Mouse (Mus musculus) forebrain, embryonic 14.5 days (tissue): ENCODE data around the gene Il1rapl1. TPM values are rescaled to one million over a fixed set of nuclear protein-coding genes. Genes with fewer than 3 reads are reported as not detected.

ENCODE experiments used
- ATAC-seq: fragments of 200-750 bp; cut with Nextera tagmentation; 2 replicates; pipeline ENCODE4 v1.8.0; 2017; ENCODE audit warnings: mild to moderate bottlenecking, moderate library complexity
- DNase-seq: peaks from one replicate; pipeline ENCODE4 v3.0.0-alpha.2; 2015; ENCODE audit warnings: low spot score
- H3K27ac ChIP-seq: fragments of 300-500 bp; sonication (generic); 2 replicates; pipeline ENCODE4 v1.5.1; 2014; ENCODE audit warnings: low read depth, mild to moderate bottlenecking, control low read depth, low read length, moderate library complexity
- H3K27me3 ChIP-seq: fragments of 300-500 bp; sonication (generic); replicated peaks from 2 replicates; pipeline ENCODE4 v1.6.1; 2014; ENCODE audit warnings: low read length, control low read depth, mixed read lengths; ENCODE audit not compliant: control insufficient read depth, insufficient read depth
- H3K36me3 ChIP-seq: fragments of 300-500 bp; sonication (generic); 2 replicates; pipeline ENCODE4 v1.6.1; 2014; ENCODE audit warnings: low read length, control low read depth; ENCODE audit not compliant: control insufficient read depth, insufficient read depth
- H3K4me1 ChIP-seq: fragments of 300-500 bp; sonication (generic); 2 replicates; pipeline ENCODE4 v1.6.1; 2014; ENCODE audit warnings: antibody characterized with exemption, low read length, control low read depth; ENCODE audit not compliant: control insufficient read depth, insufficient read depth
- H3K4me2 ChIP-seq: fragments of 300-500 bp; sonication (generic); 2 replicates; pipeline ENCODE4 v1.6.1; 2014; ENCODE audit warnings: mild to moderate bottlenecking, control low read depth, low read length
- H3K4me3 ChIP-seq: fragments of 300-500 bp; sonication (generic); 2 replicates; pipeline ENCODE4 v1.5.1; 2014; ENCODE audit warnings: low read depth, low read length, control low read depth
- H3K9ac ChIP-seq: fragments of 300-500 bp; sonication (generic); 2 replicates; pipeline ENCODE4 v1.6.1; 2014; ENCODE audit warnings: mild to moderate bottlenecking, low read length, control low read depth, moderate library complexity
- H3K9me3 ChIP-seq: fragments of 300-500 bp; sonication (generic); replicated peaks from 2 replicates; pipeline ENCODE4 v1.6.1; 2016; ENCODE audit warnings: low read length, control low read depth, mixed read lengths; ENCODE audit not compliant: control insufficient read depth
- WGBS: fragments of 180-500 bp; shearing (Covaris S2); extraction: QIAGEN DNeasy Blood & Tissue Kit; methylation state at CpG from one replicate; pipeline ENCODE4 v1.1.7; 2014; 5-methylcytosine and 5-hydroxymethylcytosine counted together
- polyA plus RNA-seq: library from polyadenylated mRNA; unstranded; fragments of >200 nt; fragmentation: Nextera tagmentation; extraction: Ambion mirVana; gene quantifications from 2 replicates; pipeline ENCODE4 v1.2.1, GENCODE M21; 2014

Gene Il1rapl1
- polyA plus RNA-seq, 1 experiment from 2014 or later: 0.95 TPM

GRCm38 (mm10) chrX:86808218-86808617, 1307.2 kb downstream of the Il1rapl1 start:
- Histone ChIP-seq H3K9ac (no peak overlapping the region), H3K4me2 (no peak overlapping the region), H3K36me3 (no peaks in the 10 kb centered on the region), H3K9me3 (no peaks in the 10 kb centered on the region), H3K27me3 (no peaks in the 10 kb centered on the region), H3K27ac (no peak overlapping the region), H3K4me3 (no peak overlapping the region), H3K4me1 (no peaks in the 10 kb centered on the region)
- WGBS: 79% methylated on average over 3 of the region's 3 CpGs
- ATAC-seq (no peak), DNase-seq (no peak)

DNA sequence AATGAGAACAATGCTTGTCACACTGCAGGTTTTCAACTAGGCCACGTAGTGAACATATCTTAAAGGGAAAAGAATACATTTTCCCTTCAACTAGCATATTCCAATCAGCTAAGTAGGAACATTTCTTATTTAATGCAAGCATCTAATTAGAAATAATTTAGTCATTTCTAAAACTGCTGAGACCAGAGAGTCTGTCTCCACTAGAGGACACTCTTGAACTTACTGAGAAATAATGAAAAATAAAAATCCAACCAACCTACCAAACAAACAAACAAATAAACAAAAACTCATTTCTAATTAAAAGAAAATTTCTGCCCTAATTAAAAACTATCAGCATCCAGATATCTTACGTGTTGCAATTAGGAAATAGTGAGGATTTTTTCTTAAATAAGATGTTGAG, 1312.7 kb downstream of the Il1rapl1 start:
- DNase-seq: peak; percentile 16
- H3K27me3 ChIP-seq: no peaks in the 10 kb centered on the region
- no peak for ATAC-seq
- H3K4me1 ChIP-seq: no peaks in the 10 kb centered on the region
- no peak overlapping the region for H3K27ac ChIP-seq
- no peak overlapping the region for H3K4me2 ChIP-seq
- no peak overlapping the region for H3K9ac ChIP-seq
- WGBS: 76% methylated on average over 2 of the region's 2 CpGs
- no peak overlapping the region for H3K4me3 ChIP-seq
- H3K36me3 ChIP-seq: no peaks in the 10 kb centered on the region
- no peaks in the 10 kb centered on the region for H3K9me3 ChIP-seq

- Histone ChIP-seq H3K27ac (no peak overlapping the region), H3K4me1 (no peaks in the 10 kb centered on the region), H3K4me2 (no peak overlapping the region), H3K27me3 (no peaks in the 10 kb centered on the region), H3K9ac (no peak overlapping the region), H3K36me3 (no peaks in the 10 kb centered on the region), H3K4me3 (no peak overlapping the region), H3K9me3 (no peaks in the 10 kb centered on the region)
- DNase-seq (peak; percentile 5), ATAC-seq (no peak)
- WGBS: 30% methylated on average over 3 of the region's 3 CpGs
Observed at GRCm38 (mm10) chrX:86728803-86729202, 1386.6 kb downstream of the Il1rapl1 start.
